Mouse (Mus musculus): ENCODE results near the gene Fam20a. TPM values are rescaled to one million over a fixed set of nuclear protein-coding genes. Genes with fewer than 3 reads are reported as not detected.
"Not testable (repeated sequence)": the region's sequence is repeated elsewhere in the genome, so short reads cannot be mapped to it uniquely, and the experiment has no call there.

Fam20a gene
- polyA plus RNA-seq, 1 experiment from 2014 or later = 4.9 TPM

DNA sequence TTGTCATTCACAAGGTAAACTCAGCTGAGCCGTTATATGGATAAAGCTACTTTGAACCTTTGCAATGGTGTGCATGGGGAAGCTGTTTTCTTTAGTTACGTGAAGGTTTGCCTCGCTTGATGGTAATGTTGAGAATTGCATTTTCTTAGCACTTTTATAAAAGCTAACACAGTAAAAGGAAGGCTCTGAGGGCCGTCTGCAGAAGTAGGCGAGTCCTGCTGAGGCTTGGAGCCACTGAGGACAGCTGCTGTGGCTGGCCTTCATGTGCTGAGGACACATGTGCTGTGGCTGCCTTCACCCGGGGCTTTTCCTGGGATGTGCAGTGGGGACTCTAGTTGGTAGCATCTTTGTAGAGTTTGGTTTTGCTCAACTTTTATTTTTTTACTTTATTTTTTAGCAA lies 56.7 kb downstream of the Fam20a start:
- no peak for ATAC-seq
- H3K27me3 ChIP-seq (replicated peaks) = no peaks in the 10 kb centered on the region
- H3K4me2 ChIP-seq = no peak overlapping the region
- no peaks in the 10 kb centered on the region for H3K4me1 ChIP-seq
- H3K36me3 ChIP-seq = peaks cover 95% of the 10 kb centered on the region
- 81% methylated on average over 6 of the region's 6 CpGs for WGBS (ENCODE audit: insufficient replicate concordance)
- H3K9me3 ChIP-seq (replicated peaks) = no peaks in the 10 kb centered on the region
- no peak overlapping the region for H3K9ac ChIP-seq
- H3K4me3 ChIP-seq = no peak overlapping the region
- no peak overlapping the region for H3K27ac ChIP-seq

DNA sequence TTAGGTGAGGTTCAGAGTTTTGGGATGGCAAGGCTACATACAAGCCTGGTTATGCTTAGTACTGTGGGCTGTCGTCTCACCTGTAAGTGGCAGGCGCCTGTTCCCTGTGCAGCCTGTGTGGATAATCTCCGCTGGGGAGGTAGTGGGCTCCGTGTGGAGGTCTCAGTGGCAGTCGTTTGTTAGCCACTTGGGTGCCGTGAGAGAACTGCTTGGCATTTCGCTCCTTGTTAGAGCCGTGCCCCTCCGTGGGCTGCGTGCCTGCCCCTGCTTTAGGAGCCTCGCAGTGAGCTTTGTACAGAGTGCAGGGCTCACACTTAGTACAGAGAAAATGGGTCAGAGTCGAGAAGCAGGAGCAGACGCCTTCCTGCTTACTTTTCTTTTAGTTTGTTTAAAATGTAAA lies 57.8 kb downstream of the Fam20a start:
- Histone ChIP-seq H3K27me3 (replicated peaks) (no peaks in the 10 kb centered on the region), H3K27ac (no peak overlapping the region), H3K9me3 (replicated peaks) (no peaks in the 10 kb centered on the region), H3K4me3 (no peak overlapping the region), H3K36me3 (peaks cover 96% of the 10 kb centered on the region), H3K9ac (no peak overlapping the region), H3K4me1 (no peaks in the 10 kb centered on the region), H3K4me2 (no peak overlapping the region)
- ATAC-seq = no peak
- 84% methylated on average over 13 of the region's 13 CpGs for WGBS (ENCODE audit: insufficient replicate concordance)

DNA sequence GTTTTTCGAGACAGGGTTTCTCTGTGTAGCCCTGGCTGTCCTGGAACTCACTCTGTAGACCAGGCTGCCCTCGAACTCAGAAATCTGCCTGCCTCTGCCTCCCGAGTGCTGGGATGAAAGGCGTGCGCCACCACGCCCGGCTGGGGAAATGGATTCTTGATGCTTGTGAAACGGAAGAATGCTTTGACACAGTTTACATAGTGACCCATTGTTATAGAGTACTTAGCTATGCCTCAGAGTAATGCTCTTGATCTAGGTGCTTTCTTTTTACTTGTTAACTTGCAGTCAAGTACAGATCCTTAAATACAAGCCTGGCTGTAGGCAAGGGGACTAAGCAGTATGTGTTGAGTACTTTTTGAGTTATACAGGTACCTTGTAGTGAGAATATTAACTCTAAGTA lies 61.6 kb downstream of the Fam20a start:
- 86% methylated on average over 8 of the region's 8 CpGs for WGBS (ENCODE audit: insufficient replicate concordance)
- H3K27ac ChIP-seq; H3K4me3 ChIP-seq; H3K9me3 ChIP-seq (replicated peaks); H3K4me2 ChIP-seq; H3K27me3 ChIP-seq (replicated peaks); H3K9ac ChIP-seq; ATAC-seq: not testable (repeated sequence)
- Histone ChIP-seq H3K36me3 (peaks cover 96% of the 10 kb centered on the region), H3K4me1 (peaks cover 18% of the 10 kb centered on the region)

DNA sequence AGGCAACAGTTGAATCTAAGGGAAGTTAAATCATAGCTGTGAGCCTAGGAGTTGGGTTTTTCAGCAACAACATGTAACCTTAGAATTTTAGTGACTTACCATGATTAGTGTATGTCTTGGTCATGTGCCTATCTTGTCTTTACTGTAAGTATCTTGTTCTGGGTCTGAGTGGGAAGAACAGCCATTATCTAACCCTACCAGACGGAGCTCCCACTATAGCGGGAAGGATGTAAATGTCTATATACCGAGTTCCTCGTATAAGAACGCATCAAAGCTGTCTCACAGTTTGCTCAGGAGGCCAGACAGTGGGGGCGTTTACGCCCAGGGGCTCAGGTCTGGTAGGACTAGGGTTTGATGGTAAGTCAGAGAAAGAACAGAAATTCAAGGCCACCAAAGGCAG lies 65.8 kb downstream of the Fam20a start:
- peak; percentile 83 for ATAC-seq
- H3K4me3 ChIP-seq = no peak overlapping the region
- peaks cover 79% of the 10 kb centered on the region for H3K36me3 ChIP-seq
- peaks cover 57% of the 10 kb centered on the region for H3K4me1 ChIP-seq
- H3K27me3 ChIP-seq (replicated peaks) = no peaks in the 10 kb centered on the region
- peak overlapping the region; percentile 39 for H3K27ac ChIP-seq
- no peak overlapping the region for H3K9ac ChIP-seq
- peak overlapping the region; percentile 34 for H3K4me2 ChIP-seq
- no peaks in the 10 kb centered on the region for H3K9me3 ChIP-seq (replicated peaks)
- WGBS (ENCODE audit: insufficient replicate concordance) = 23% methylated on average over 7 of the region's 7 CpGs

DNA sequence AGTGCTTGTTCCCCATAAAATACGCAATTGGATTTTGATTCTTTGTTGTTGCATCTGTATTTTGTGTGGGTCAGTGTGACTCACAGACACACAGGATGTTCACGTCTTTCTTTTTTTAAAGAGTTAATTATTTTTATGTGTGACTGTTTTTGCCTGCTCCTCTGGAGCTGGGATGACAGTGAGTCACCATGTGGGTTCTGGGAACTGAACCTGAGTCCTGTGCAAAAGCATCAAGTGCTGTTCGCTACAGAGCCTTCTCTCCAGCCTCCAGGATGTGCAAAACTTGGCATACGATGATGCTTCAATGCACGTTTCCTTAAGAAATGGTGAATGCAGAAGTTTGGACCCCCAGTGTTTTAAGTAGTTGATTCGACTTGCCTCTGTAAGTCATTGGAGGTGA lies 67.5 kb downstream of the Fam20a start:
- no peak for ATAC-seq
- Histone ChIP-seq H3K27ac (no peak overlapping the region), H3K4me2 (no peak overlapping the region), H3K9ac (no peak overlapping the region), H3K36me3 (peaks cover 63% of the 10 kb centered on the region), H3K4me1 (peaks cover 68% of the 10 kb centered on the region), H3K27me3 (replicated peaks) (no peaks in the 10 kb centered on the region; the same call in 1 of the 2 replicates), H3K9me3 (replicated peaks) (no peaks in the 10 kb centered on the region), H3K4me3 (no peak overlapping the region)
- WGBS (ENCODE audit: insufficient replicate concordance) = 83% methylated on average over 6 of the region's 6 CpGs

DNA sequence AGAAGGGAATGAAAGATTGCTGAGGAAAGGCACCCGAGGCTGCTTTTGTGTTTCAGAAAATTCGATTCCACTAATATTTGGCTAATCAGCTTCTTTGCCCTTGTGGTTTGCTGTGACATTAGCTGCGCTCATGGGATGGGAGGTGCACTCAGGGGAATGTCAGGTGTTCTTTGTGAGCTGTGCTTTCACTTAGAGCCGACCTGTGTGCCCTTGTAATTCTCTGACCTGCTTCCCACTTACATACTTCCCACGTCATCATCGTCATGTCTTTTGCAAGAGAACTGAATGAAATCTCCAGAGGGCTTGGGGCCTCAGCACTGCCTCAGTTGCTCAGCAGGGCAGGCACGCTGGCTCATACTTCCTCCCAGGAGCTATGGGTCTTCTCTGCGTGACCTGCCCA lies 68.9 kb downstream of the Fam20a start:
- Histone ChIP-seq H3K4me2 (peak overlapping the region; percentile 94), H3K4me3 (no peak overlapping the region), H3K9me3 (replicated peaks) (no peaks in the 10 kb centered on the region), H3K9ac (no peak overlapping the region), H3K36me3 (peaks cover 51% of the 10 kb centered on the region), H3K27ac (no peak overlapping the region), H3K4me1 (peaks cover 81% of the 10 kb centered on the region), H3K27me3 (replicated peaks) (peaks cover 12% of the 10 kb centered on the region)
- ATAC-seq = no peak
- 78% methylated on average over 8 of the region's 8 CpGs for WGBS (ENCODE audit: insufficient replicate concordance)

DNA sequence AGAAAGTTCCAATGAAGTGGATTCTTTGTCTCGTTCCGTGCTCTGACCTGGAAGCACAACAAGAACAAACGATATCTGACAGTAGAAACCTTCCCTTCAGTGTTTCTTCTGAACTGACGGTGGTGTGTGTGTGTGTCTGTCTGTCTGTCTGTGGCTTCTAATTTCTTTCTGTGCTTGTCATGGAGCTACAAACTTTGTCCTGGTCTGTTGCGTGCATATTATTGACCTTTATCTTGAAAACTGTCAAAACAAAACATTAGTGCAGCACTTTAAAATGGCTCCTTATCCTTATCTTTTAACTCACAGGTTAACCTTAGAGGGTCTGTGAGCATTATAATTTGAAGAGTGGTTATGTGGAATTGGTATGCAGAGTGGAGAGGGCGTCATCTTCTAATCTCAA lies 69.6 kb downstream of the Fam20a start:
- no peaks in the 10 kb centered on the region for H3K9me3 ChIP-seq (replicated peaks)
- H3K27ac ChIP-seq = peak overlapping the region; percentile 93; the same call in 1 of the 2 replicates
- H3K4me3 ChIP-seq = peak overlapping the region; percentile 92
- ATAC-seq = no peak
- 27% methylated on average over 6 of the region's 6 CpGs for WGBS (ENCODE audit: insufficient replicate concordance)
- peak overlapping the region; percentile 97 for H3K9ac ChIP-seq
- peaks cover 81% of the 10 kb centered on the region for H3K4me1 ChIP-seq
- peaks cover 16% of the 10 kb centered on the region for H3K27me3 ChIP-seq (replicated peaks)
- peak overlapping the region; percentile 94 for H3K4me2 ChIP-seq
- H3K36me3 ChIP-seq = peaks cover 44% of the 10 kb centered on the region

DNA sequence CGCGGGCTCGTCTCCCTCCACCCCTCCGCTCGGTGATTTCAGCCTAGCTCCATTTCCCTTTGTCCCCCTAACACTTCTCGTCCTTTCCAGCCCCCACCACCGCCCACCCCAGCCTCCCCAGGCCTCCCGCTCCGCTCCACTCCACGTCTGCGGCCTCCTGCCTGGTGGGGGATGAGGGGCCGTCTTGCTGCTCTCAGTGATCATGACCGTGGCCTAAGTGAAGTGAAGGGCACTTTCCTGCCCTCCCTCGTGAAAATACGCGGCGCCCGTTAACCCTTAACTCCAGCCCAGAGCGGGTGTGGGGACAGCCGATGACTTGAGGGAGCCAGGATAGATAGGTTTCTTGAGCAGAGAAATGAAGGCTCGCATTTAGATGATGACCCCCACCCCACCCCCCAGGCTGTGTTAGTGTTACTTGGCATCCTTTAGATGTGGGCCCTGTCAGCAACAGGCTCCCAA lies 70.5 kb downstream of the Fam20a start:
- H3K4me2 ChIP-seq = peak overlapping the region; percentile 94
- peak overlapping the region; percentile 97 for H3K9ac ChIP-seq
- WGBS (ENCODE audit: insufficient replicate concordance) = under 1% methylated on average over 21 of the region's 21 CpGs
- peaks cover 74% of the 10 kb centered on the region for H3K4me1 ChIP-seq
- no peak for ATAC-seq
- H3K27me3 ChIP-seq (replicated peaks) = peaks cover 16% of the 10 kb centered on the region
- H3K9me3 ChIP-seq (replicated peaks) = no peaks in the 10 kb centered on the region
- peak overlapping the region; percentile 92 for H3K4me3 ChIP-seq
- peaks cover 35% of the 10 kb centered on the region for H3K36me3 ChIP-seq
- H3K27ac ChIP-seq = peak overlapping the region; percentile 93

DNA sequence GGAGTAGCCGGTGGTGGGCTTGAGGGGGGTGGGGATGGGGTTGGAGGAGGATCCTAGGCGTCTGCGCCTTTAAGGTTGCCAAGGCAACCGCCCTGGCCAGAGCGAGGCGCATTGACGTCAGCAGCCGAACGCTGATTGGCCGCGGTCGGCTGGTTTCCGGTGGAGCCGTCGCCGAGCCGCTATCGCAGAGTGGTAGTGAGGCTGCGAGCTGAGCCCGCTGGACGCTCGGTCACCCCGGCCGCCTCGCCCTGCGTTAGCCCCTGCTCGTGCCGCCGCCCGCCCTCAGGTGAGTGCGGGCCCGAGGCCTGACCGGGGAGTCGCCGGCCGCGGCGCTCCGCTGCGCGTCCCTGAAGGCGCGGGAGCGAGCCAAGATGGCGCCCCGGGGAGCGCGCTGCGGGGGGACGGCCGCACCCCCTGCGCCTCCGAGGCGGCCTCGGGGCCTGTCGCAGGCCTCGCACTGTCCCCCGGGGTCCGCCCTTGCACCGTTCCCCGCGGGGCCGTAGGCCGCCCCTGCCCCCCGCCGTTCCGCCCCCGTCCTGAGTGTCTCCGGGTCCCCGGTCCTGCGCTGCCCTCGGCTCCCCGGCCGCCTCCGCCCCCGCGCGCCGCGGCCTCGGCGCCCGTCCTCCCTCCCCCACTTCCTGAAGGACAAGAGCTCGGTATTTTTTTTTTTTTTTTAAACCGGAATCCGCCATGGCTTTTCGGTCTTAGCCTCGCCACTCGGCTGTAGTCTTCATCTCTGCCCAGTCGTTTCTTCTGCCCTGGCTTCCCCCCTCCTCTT lies 71.1 kb downstream of the Fam20a start:
- Histone ChIP-seq H3K27me3 (replicated peaks) (peaks cover 16% of the 10 kb centered on the region), H3K27ac (peak overlapping the region; percentile 93), H3K9ac (peak overlapping the region; percentile 97), H3K36me3 (peaks cover 29% of the 10 kb centered on the region), H3K4me1 (peaks cover 68% of the 10 kb centered on the region), H3K9me3 (replicated peaks) (no peaks in the 10 kb centered on the region), H3K4me3 (peak overlapping the region; percentile 92), H3K4me2 (peak overlapping the region; percentile 94)
- WGBS (ENCODE audit: insufficient replicate concordance) = under 1% methylated on average over 79 of the region's 90 CpGs
- peak; percentile 95 for ATAC-seq

DNA sequence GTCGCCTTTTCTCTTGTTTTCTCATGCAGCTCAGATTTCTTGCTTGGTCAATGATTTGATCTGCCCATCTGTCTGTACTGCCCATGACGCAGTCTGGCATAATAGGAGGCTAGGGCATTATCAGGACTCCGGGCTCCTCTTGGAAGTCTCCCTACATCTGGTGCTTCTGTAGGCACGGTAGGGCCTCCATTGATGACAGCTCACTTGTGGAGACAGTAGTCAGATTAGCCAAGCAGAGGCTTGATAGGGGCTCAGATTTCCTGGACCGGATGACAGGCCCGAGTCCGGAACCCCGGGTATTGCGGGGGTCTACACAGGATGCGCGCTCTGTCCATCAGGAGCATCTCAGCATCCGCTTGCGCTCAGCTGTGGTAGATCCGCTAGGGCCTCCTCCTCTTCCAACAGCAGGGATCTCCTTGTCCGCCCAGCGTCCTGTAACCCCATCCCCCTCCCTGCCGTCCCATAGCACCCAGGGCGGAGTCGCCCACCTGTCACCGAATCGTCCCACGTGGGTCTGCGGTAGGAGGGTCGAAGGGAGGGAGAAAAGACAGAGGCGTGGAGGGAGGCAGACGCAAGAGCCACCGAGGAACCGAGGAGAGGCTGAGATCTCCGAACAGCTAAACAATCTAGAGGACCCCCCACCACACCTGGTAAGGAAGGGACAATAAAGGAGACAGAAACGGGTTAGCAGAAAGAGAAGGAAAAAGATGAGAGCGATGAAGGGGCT lies 71.9 kb downstream of the Fam20a start:
- no peaks in the 10 kb centered on the region for H3K9me3 ChIP-seq (replicated peaks)
- H3K4me2 ChIP-seq = peak overlapping the region; percentile 94
- peak overlapping the region; percentile 97 for H3K9ac ChIP-seq
- peak; percentile 53 for ATAC-seq
- H3K4me1 ChIP-seq = peaks cover 59% of the 10 kb centered on the region
- WGBS (ENCODE audit: insufficient replicate concordance) = 2% methylated on average over 31 of the region's 31 CpGs
- H3K27me3 ChIP-seq (replicated peaks) = peaks cover 19% of the 10 kb centered on the region
- H3K27ac ChIP-seq = peak overlapping the region; percentile 93
- peaks cover 21% of the 10 kb centered on the region for H3K36me3 ChIP-seq
- H3K4me3 ChIP-seq = peak overlapping the region; percentile 92

DNA sequence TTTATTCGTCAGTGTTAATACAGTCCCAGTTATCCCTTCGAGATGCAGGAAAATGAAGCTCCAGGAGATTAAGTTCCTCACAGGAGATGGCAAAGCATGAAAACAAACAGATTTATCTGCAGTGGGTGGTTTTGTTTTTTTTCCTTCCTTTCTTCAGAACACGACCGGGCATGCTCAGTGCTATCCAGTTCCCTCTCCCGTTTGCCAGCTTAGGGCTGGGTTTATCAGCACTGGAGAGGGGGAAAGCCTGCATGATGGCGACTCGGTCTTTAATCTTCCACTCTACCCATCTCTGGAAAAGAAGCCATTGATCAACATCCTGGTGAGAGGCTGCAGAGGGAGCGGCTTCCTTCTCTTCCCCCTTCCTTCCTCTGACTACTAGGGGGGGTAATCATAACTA lies 72.9 kb downstream of the Fam20a start, which contains the start of gene Prkar1a:
Gene Prkar1a, plus strand, starts transcription at position 200 of the 400 bp plus-strand sequence.
- 11% methylated on average over 8 of the region's 8 CpGs for WGBS (ENCODE audit: insufficient replicate concordance)
- peak within 1 kb of the TSS; percentile 92 for H3K4me3 ChIP-seq
- peaks cover 50% of the 10 kb centered on the region for H3K4me1 ChIP-seq
- H3K27ac ChIP-seq = peak within 1 kb of the TSS; percentile 93
- H3K9ac ChIP-seq = peak within 1 kb of the TSS; percentile 97
- H3K27me3 ChIP-seq (replicated peaks) = peaks cover 24% of the 10 kb centered on the region
- H3K4me2 ChIP-seq = peak within 1 kb of the TSS; percentile 94
- H3K36me3 ChIP-seq = peaks cover 12% of the 10 kb centered on the region
- H3K9me3 ChIP-seq (replicated peaks) = no peaks in the 10 kb centered on the region
- ATAC-seq = no peak

DNA sequence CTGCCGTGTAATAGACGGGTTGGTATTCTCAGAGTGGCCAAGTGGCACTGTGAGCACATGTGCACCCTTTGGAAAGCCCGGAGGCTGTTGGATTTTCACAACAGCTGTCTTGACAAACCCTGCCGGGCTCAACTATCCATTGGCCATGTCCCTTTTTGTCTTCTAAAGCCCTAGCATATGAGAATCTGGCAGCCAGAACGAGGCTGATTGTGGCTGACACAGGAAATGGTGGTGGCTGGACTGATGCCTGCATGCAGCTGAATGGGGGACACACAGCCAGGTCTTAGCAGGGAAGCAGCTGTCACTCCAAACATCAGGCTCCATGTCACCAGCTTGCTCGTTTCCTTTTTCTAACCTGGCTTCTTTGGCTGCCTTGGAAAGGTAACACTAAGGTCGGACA lies 73.6 kb downstream of the Fam20a start:
- no peak overlapping the region for H3K27ac ChIP-seq
- H3K4me1 ChIP-seq = peaks cover 44% of the 10 kb centered on the region
- H3K9me3 ChIP-seq (replicated peaks) = no peaks in the 10 kb centered on the region
- ATAC-seq = no peak
- peak overlapping the region; percentile 94; the same call in 1 of the 2 replicates for H3K4me2 ChIP-seq
- H3K4me3 ChIP-seq = no peak overlapping the region
- H3K27me3 ChIP-seq (replicated peaks) = peaks cover 27% of the 10 kb centered on the region
- H3K36me3 ChIP-seq = peaks cover 5% of the 10 kb centered on the region
- no peak overlapping the region for H3K9ac ChIP-seq
- 19% methylated on average over 7 of the region's 7 CpGs for WGBS (ENCODE audit: insufficient replicate concordance)

All from liver, embryonic 12.5 days (tissue).